Mouse (Mus musculus) lung, postnatal 0 days (tissue): ENCODE measurements around the gene Hist1h1t. TPM values are rescaled to one million over a fixed set of nuclear protein-coding genes. Genes with fewer than 3 reads are reported as not detected.
"Not testable (repeated sequence)": the region's sequence is repeated elsewhere in the genome, so short reads cannot be mapped to it uniquely, and the experiment has no call there.

Experiments
- ATAC-seq: fragments of 200-750 bp; cut with Nextera tagmentation; 2 replicates; pipeline ENCODE4 v1.8.0; 2017; ENCODE audit warnings: moderate library complexity
- DNase-seq: peaks from one replicate; pipeline ENCODE4 v3.0.0-alpha.2; 2016; ENCODE audit warnings: low spot score
- H3K27ac ChIP-seq: fragments of 300-500 bp; sonication (generic); 2 replicates; pipeline ENCODE4 v1.5.1; 2014; ENCODE audit warnings: antibody characterized with exemption, mild to moderate bottlenecking, low read length, mixed read lengths
- H3K27me3 ChIP-seq: fragments of 300-500 bp; sonication (generic); replicated peaks from 2 replicates; pipeline ENCODE4 v1.6.1; 2014; ENCODE audit warnings: low read length, mixed read lengths; ENCODE audit not compliant: insufficient read depth
- H3K36me3 ChIP-seq: fragments of 300-500 bp; sonication (generic); 2 replicates; pipeline ENCODE4 v1.6.1; 2014; ENCODE audit warnings: low read length, mixed read lengths; ENCODE audit not compliant: insufficient read depth
- H3K4me1 ChIP-seq: fragments of 300-500 bp; sonication (generic); 2 replicates; pipeline ENCODE4 v1.6.1; 2014; ENCODE audit warnings: antibody characterized with exemption, low read depth, low read length, mixed read lengths; ENCODE audit not compliant: insufficient read depth
- H3K4me2 ChIP-seq: fragments of 300-500 bp; sonication (generic); replicated peaks from 2 replicates; pipeline ENCODE4 v1.6.1; 2014; ENCODE audit warnings: low read depth, mild to moderate bottlenecking, low read length, moderate library complexity, mixed read lengths
- H3K4me3 ChIP-seq: fragments of 300-500 bp; sonication (generic); 2 replicates; pipeline ENCODE4 v1.5.1; 2014; ENCODE audit warnings: low read depth, low read length
- H3K9ac ChIP-seq: fragments of 300-500 bp; sonication (generic); replicated peaks from 2 replicates; pipeline ENCODE4 v1.6.1; 2014; ENCODE audit warnings: low read depth, mild to moderate bottlenecking
- H3K9me3 ChIP-seq: fragments of 300-500 bp; sonication (generic); 2 replicates; pipeline ENCODE4 v1.6.1; 2016; ENCODE audit warnings: low read length, mixed read lengths
- CTCF ChIP-seq: IDR thresholded peaks from 2 replicates; pipeline ENCODE4 v1.5.1; 2016; ENCODE audit warnings: antibody characterized with exemption, mild to moderate bottlenecking
- EP300 ChIP-seq: IDR thresholded peaks from 2 replicates; pipeline ENCODE4 v1.6.1; 2016; ENCODE audit warnings: antibody characterized with exemption, mild to moderate bottlenecking, control low read depth
- WGBS: fragments of 180-500 bp; shearing (Covaris S2); extraction: QIAGEN DNeasy Blood & Tissue Kit; methylation state at CpG from one replicate; pipeline ENCODE4 v1.1.7; 2014; 5-methylcytosine and 5-hydroxymethylcytosine counted together
- polyA plus RNA-seq: library from polyadenylated mRNA; unstranded; fragments of >200 nt; fragmentation: Nextera tagmentation; extraction: Ambion mirVana; gene quantifications from 2 replicates; pipeline ENCODE4 v1.2.1, GENCODE M21; 2015

Hist1h1t gene
- polyA plus RNA-seq, 1 experiment from 2014 or later = 0.13 TPM

DNA sequence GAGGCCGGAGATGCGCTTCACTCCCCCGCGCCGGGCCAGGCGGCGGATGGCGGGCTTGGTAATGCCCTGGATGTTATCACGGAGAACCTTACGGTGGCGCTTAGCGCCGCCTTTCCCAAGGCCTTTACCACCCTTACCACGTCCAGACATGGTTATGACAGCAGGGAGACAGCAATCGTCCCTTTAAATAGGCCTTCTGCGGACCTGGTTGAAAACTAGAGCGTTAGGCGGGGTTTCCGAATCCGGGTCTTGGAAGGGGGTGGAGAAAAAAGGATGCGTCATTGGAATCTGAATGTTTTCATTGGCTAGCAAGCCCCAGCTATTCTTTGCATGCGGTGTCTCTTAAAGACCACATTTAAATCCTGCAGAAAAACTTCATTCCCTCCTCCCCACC is 2.7 kb downstream of the Hist1h1t start, which contains the start of gene Hist1h4c:
TSS of gene Hist1h4c (minus strand) at position 155 of the 394 bp plus-strand sequence.
- peak within 1 kb of the TSS; percentile 86 for H3K27ac ChIP-seq
- DNase-seq (peak; percentile 99), ATAC-seq (peak; percentile 94)
- H3K9ac ChIP-seq = peak within 1 kb of the TSS; percentile 43
- no peaks in the 10 kb centered on the region for H3K9me3 ChIP-seq
- H3K27me3 ChIP-seq = no peaks in the 10 kb centered on the region
- no peaks in the 10 kb centered on the region for H3K4me1 ChIP-seq
- peak within 1 kb of the TSS; percentile 70 for H3K4me2 ChIP-seq
- TF ChIP-seq EP300 = peak; percentile 98
- TF ChIP-seq CTCF = peak; percentile 38
- H3K4me3 ChIP-seq = peak within 1 kb of the TSS; percentile 40
- H3K36me3 ChIP-seq = no peaks in the 10 kb centered on the region
- 1% methylated on average over 21 of the region's 22 CpGs for WGBS

- WGBS = 54% methylated on average over 6 of the region's 6 CpGs
- ATAC-seq (no peak), DNase-seq (no peak)
- no peaks in the 10 kb centered on the region for H3K27me3 ChIP-seq
- TF ChIP-seq EP300 (no peak), CTCF (no peak)
- no peaks in the 10 kb centered on the region for H3K9me3 ChIP-seq
- no peak overlapping the region for H3K4me3 ChIP-seq
- no peak overlapping the region for H3K4me2 ChIP-seq
- H3K36me3 ChIP-seq = no peaks in the 10 kb centered on the region
- peak overlapping the region; percentile 47 for H3K27ac ChIP-seq
- no peak overlapping the region for H3K9ac ChIP-seq
- no peaks in the 10 kb centered on the region for H3K4me1 ChIP-seq
Measured at GRCm38 (mm10) chr13:23698996-23699395, 3.4 kb downstream of the Hist1h1t start.

DNA sequence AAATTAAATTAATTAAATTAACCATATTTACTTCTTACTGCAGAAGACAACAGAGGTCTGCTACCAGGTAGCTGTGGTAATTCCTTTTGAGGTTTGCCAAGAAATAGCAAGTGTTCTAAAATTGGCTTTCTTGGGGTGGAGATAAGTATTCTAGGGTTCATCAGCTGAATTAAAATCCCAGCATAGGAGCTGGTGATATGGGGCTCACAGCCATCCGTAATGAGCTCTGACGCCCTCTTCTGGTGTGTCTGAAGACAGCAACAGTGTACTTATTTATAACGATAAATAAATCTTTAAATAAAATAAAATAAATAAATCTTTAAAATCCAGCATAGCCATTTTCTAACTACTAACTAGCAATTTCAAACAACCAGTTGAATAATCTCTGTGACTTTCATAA is 4.2 kb downstream of the Hist1h1t start:
- Histone ChIP-seq H3K4me2 (no peak overlapping the region), H3K9me3 (no peaks in the 10 kb centered on the region), H3K27me3 (no peaks in the 10 kb centered on the region), H3K4me3 (no peak overlapping the region), H3K4me1 (no peaks in the 10 kb centered on the region), H3K36me3 (no peaks in the 10 kb centered on the region), H3K27ac (no peak overlapping the region), H3K9ac (no peak overlapping the region)
- WGBS = 66% methylated on average over 3 of the region's 3 CpGs
- ATAC-seq (no peak), DNase-seq (no peak)
- TF ChIP-seq EP300 (no peak), CTCF (no peak)

GRCm38 (mm10) chr13:23700786-23701520 is 5.3 kb downstream of the Hist1h1t start:
- no peaks in the 10 kb centered on the region for H3K4me1 ChIP-seq
- no peak overlapping the region for H3K4me3 ChIP-seq
- no peak overlapping the region for H3K4me2 ChIP-seq
- H3K36me3 ChIP-seq = no peaks in the 10 kb centered on the region
- no peak overlapping the region for H3K27ac ChIP-seq
- TF ChIP-seq EP300 (no peak), CTCF (peak; percentile 94)
- DNase-seq (peak; percentile 91), ATAC-seq (peak; percentile 60)
- H3K27me3 ChIP-seq = no peaks in the 10 kb centered on the region
- WGBS = 12% methylated on average over 8 of the region's 8 CpGs
- no peak overlapping the region for H3K9ac ChIP-seq
- H3K9me3 ChIP-seq = no peaks in the 10 kb centered on the region

DNA sequence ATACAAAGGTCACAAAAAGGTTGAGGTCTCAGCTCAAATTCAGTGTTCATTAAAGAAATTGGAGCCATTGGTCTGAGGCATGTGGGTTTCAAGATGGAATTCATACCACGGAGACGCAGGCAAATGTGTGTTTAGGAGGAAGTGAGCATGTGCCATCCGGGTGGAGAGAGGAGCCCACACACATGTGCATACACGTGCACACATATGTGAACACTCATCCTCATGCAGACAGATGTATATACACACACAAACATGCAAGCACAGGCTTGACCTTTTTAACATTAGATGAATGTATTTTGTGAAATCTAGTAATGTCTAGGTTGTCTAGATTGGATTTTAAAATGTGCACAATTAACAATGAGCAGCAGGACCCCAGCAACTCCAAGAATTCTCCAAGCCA is 6.6 kb downstream of the Hist1h1t start:
- no peak for TF ChIP-seq EP300
- TF ChIP-seq CTCF = no peak
- Histone ChIP-seq H3K27me3 (no peaks in the 10 kb centered on the region), H3K4me1 (no peaks in the 10 kb centered on the region), H3K4me2 (no peak overlapping the region), H3K9ac (no peak overlapping the region), H3K9me3 (no peaks in the 10 kb centered on the region), H3K36me3 (no peaks in the 10 kb centered on the region), H3K4me3 (no peak overlapping the region), H3K27ac (no peak overlapping the region)
- ATAC-seq (no peak), DNase-seq (no peak)
- 75% methylated on average over 4 of the region's 4 CpGs for WGBS

DNA sequence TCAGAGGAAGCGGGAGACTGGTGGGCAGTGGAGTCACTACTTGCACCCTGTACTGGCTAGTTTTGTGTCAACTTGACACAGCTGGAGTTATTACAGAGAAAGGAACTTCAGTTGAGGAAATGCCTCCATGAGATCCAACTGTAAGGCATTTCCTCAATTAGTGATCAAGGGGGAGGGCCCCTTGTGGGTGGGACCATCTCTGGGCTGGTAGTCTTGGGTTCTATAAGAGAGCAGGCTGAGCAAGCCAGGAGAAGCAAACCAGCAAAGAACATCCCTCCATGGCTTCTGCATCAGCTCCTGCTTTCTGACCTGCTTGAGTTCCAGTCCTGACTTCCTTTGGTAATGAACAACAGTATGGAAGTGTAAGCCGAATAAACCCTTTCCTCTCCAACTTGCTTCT is 7.2 kb downstream of the Hist1h1t start:
- not testable (repeated sequence) for H3K4me1 ChIP-seq, H3K4me3 ChIP-seq, H3K36me3 ChIP-seq, H3K27me3 ChIP-seq, H3K9me3 ChIP-seq, H3K9ac ChIP-seq, H3K27ac ChIP-seq, H3K4me2 ChIP-seq, DNase-seq, ATAC-seq
- 60% methylated on average over 2 of the region's 2 CpGs for WGBS
